Mouse (Mus musculus): ENCODE measurements around the gene Rcbtb1. TPM values are rescaled to one million over a fixed set of nuclear protein-coding genes. Genes with fewer than 3 reads are reported as not detected.
"Not testable (repeated sequence)": the region's sequence is repeated elsewhere in the genome, so short reads cannot be mapped to it uniquely, and the experiment has no call there.

The Rcbtb1 gene
- total and polyA plus RNA-seq, 3 experiments = 5.5 to 10.9 (median 10.2) TPM

DNA sequence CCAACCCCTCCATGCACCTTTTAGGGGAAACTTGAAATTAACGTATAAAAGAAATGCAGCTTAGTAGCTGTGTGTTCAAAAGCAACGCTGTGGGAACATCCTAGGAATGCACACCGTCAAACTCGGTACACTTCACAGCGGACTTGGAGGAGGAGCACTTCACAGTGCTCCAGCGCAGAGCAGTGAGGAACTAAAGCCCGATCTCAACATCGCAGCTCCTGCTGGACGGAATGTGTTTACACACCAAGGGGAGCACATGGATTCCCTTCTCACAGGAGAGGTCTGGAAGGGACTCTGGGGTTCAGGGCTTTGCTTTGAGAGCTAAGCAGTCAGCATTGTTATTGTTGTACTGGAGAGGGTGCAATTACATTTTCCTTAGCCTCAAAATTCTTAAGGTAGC, 32.6 kb downstream of the Rcbtb1 start:
- Histone ChIP-seq H3K36me3 (ENCODE audit: control insufficient read depth, insufficient read depth, low read length) (no peaks in the 10 kb centered on the region), H3K4me1 (ENCODE audit: control insufficient read depth, insufficient read depth, low read length) (no peaks in the 10 kb centered on the region), H3K79me2 (replicated peaks; ENCODE audit: control insufficient read depth, insufficient read depth, low read length) (no peaks in the 10 kb centered on the region), H3K27ac (no peak overlapping the region), H3K27me3 (ENCODE audit: control insufficient read depth, insufficient read depth, low read length) (no peaks in the 10 kb centered on the region), H3K4me3 (no peak overlapping the region), H3K9ac (ENCODE audit: low read depth, low read length) (no peak overlapping the region)
- WGBS = 96% methylated on average over 9 of the region's 9 CpGs
- no peak for DNase-seq
- TF ChIP-seq EP300 (IDR thresholded peaks at IDR 0.05; ENCODE audit: insufficient read depth, low read depth, low read length) (no peak), CTCF (IDR thresholded peaks at IDR 0.05) (no peak), POLR2A (IDR thresholded peaks at IDR 0.05; ENCODE audit: insufficient read depth, low read depth, low read length) (no peak)
- intact Hi-C loops (cut with DNase I) = loop anchor here (10.0 kb wide), 1 partner anchor 91 kb away; no protein-coding TSS in a partner anchor

DNA sequence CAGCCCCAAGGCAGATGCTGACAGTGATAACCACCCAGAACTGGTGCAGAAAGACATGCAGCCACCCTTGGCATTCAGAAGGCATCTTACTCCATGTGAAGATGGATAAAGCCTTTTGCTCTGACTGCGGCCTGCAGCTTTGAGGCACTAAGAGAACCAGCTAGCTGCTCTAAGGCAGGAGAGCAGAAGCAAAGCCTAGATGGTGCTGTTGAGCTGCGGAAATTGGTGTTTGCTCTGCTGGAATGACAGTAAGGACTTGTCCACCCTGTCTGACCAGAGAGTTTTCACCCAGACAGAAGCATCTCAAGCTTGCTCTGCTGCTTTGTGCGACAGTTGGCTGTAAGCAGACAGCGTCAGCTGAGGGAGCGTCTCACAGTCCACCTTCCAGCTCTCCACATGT, 49.3 kb downstream of the Rcbtb1 start:
- H3K36me3 ChIP-seq (ENCODE audit: control insufficient read depth, insufficient read depth, low read length); H3K4me1 ChIP-seq (ENCODE audit: control insufficient read depth, insufficient read depth, low read length); DNase-seq; H3K4me3 ChIP-seq; H3K9ac ChIP-seq (ENCODE audit: low read depth, low read length); H3K27ac ChIP-seq; H3K79me2 ChIP-seq (replicated peaks; ENCODE audit: control insufficient read depth, insufficient read depth, low read length); H3K27me3 ChIP-seq (ENCODE audit: control insufficient read depth, insufficient read depth, low read length): not testable (repeated sequence)
- TF ChIP-seq CTCF (IDR thresholded peaks at IDR 0.05) = peak; percentile 44
- intact Hi-C loops (cut with DNase I) = loop anchor here (5.0 kb wide), 1 partner anchor 302 kb away; no protein-coding TSS in a partner anchor
- WGBS = 51% methylated on average over 5 of the region's 5 CpGs

DNA sequence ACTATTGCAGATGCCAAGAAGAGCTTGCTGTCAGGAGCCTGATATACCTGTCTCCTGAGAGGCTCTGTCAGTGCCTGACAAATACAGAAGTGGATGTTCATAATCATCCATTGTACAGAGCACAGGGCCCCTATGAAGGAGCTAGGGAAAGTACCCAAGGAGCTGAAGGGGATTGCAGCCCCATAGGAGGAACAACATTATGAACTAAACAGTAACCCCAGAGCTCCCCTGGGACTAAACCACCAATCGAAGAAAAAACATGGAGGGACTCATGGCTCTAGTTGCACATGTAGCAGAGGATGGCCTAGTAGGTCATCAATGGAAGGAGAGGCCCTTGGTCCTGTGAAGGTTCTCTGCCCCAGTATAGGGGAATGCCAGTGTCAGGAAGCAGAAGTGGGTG, 54.9 kb downstream of the Rcbtb1 start:
- DNase-seq = not testable (repeated sequence)

GRCm38 (mm10) chr14:59260056-59260455, 59.0 kb downstream of the Rcbtb1 start, which contains the start of gene Gm6904:
Gene Gm6904, minus strand, starts transcription at chr14:59260216.
- Histone ChIP-seq H3K4me3 (no peak within 1 kb of the TSS), H3K27me3 (ENCODE audit: control insufficient read depth, insufficient read depth, low read length) (no peaks in the 10 kb centered on the region), H3K79me2 (replicated peaks; ENCODE audit: control insufficient read depth, insufficient read depth, low read length) (no peaks in the 10 kb centered on the region), H3K36me3 (ENCODE audit: control insufficient read depth, insufficient read depth, low read length) (no peaks in the 10 kb centered on the region), H3K9ac (ENCODE audit: low read depth, low read length) (no peak within 1 kb of the TSS; the same call in 1 of the 2 replicates), H3K4me1 (ENCODE audit: control insufficient read depth, insufficient read depth, low read length) (no peaks in the 10 kb centered on the region), H3K27ac (no peak within 1 kb of the TSS)
- DNase-seq = peak; percentile 27 to 34
- TF ChIP-seq POLR2A (IDR thresholded peaks at IDR 0.05; ENCODE audit: insufficient read depth, low read depth, low read length) (no peak), CTCF (IDR thresholded peaks at IDR 0.05) (no peak), EP300 (IDR thresholded peaks at IDR 0.05; ENCODE audit: insufficient read depth, low read depth, low read length) (no peak)
- WGBS = 32% methylated on average over 3 of the region's 3 CpGs
- intact Hi-C loops (cut with DNase I) = no loop called here

More for the DNA sequence above, 54.9 kb downstream of the Rcbtb1 start:
- H3K79me2 ChIP-seq (replicated peaks; ENCODE audit: control insufficient read depth, insufficient read depth, low read length); H3K4me3 ChIP-seq; H3K9ac ChIP-seq (ENCODE audit: low read depth, low read length); H3K36me3 ChIP-seq (ENCODE audit: control insufficient read depth, insufficient read depth, low read length); intact Hi-C loops (cut with DNase I); H3K27me3 ChIP-seq (ENCODE audit: control insufficient read depth, insufficient read depth, low read length); H3K4me1 ChIP-seq (ENCODE audit: control insufficient read depth, insufficient read depth, low read length); H3K27ac ChIP-seq: not testable (repeated sequence)
- 73% methylated on average over 1 of the region's 1 CpGs for WGBS

GRCm38 (mm10) chr14:59274961-59275360, 74.0 kb downstream of the Rcbtb1 start:
- H3K79me2 ChIP-seq (replicated peaks; ENCODE audit: control insufficient read depth, insufficient read depth, low read length); H3K4me1 ChIP-seq (ENCODE audit: control insufficient read depth, insufficient read depth, low read length); H3K9ac ChIP-seq (ENCODE audit: low read depth, low read length); intact Hi-C loops (cut with DNase I); H3K36me3 ChIP-seq (ENCODE audit: control insufficient read depth, insufficient read depth, low read length); H3K4me3 ChIP-seq; H3K27ac ChIP-seq; H3K27me3 ChIP-seq (ENCODE audit: control insufficient read depth, insufficient read depth, low read length); DNase-seq: not testable (repeated sequence)
- 79% methylated on average over 4 of the region's 4 CpGs for WGBS

Other genes with a start within 250 kb of the Rcbtb1 start
- gene 1700129C05Rik, start 58.3 kb upstream of the Rcbtb1 start, total RNA-seq (2021) = not detected
- 0.10 and 0.56 TPM in 2 replicates for gene 1700129C05Rik, start 58.3 kb upstream of the Rcbtb1 start, polyA plus RNA-seq (2012; rRNA removed)
- not detected for gene Gm5142, start 22.5 kb upstream of the Rcbtb1 start, total RNA-seq (2021)
- 0.76 TPM in 1 of 2 replicates, not detected in the other for gene Gm5142, start 22.5 kb upstream of the Rcbtb1 start, polyA plus RNA-seq (2012; rRNA removed)
- not detected for gene Gm6904, start 59.0 kb downstream of the Rcbtb1 start, total RNA-seq (2021)
- 0.47 TPM in 1 of 2 replicates, not detected in the other for gene Gm6904, start 59.0 kb downstream of the Rcbtb1 start, polyA plus RNA-seq (2012; rRNA removed)
- under 1 TPM in 1 of 2 experiments, not detected in 1; 0.47 TPM for gene Phf11a, start 96.3 kb downstream of the Rcbtb1 start, total RNA-seq (2021)
- 0.27 and 0.94 TPM in 2 replicates for gene Phf11a, start 96.3 kb downstream of the Rcbtb1 start, polyA plus RNA-seq (2012; rRNA removed)
- gene Phf11b, start 140.1 kb downstream of the Rcbtb1 start, total RNA-seq (2021) = 1 to 10 TPM in 1 of 2 experiments, under 1 TPM in 1; 0.73 to 1.0 TPM
- 0.53 TPM in 2 replicates for gene Phf11b, start 140.1 kb downstream of the Rcbtb1 start, polyA plus RNA-seq (2012; rRNA removed)
- gene Phf11d, start 164.3 kb downstream of the Rcbtb1 start, total RNA-seq (2021) = 1 to 10 TPM; 4.6 to 5.6 TPM
- 7.2 and 13.2 TPM in 2 replicates for gene Phf11d, start 164.3 kb downstream of the Rcbtb1 start, polyA plus RNA-seq (2012; rRNA removed)
- gene Phf11c, start 194.2 kb downstream of the Rcbtb1 start, total RNA-seq (2021) = under 1 TPM; 0.59 to 0.89 TPM
- 0.27 and 0.41 TPM in 2 replicates for gene Phf11c, start 194.2 kb downstream of the Rcbtb1 start, polyA plus RNA-seq (2012; rRNA removed)
- gene Setdb2, start 239.7 kb downstream of the Rcbtb1 start, total RNA-seq (2021) = 10 to 100 TPM in 1 of 2 experiments, 1 to 10 TPM in 1; 7.8 to 10.5 TPM
- gene Setdb2, start 239.7 kb downstream of the Rcbtb1 start, polyA plus RNA-seq (2012; rRNA removed) = 1.2 and 4.2 TPM in 2 replicates
- gene Cab39l, start 239.8 kb downstream of the Rcbtb1 start, total RNA-seq (2021) = 10 to 100 TPM; 23.8 to 26.0 TPM
- gene Cab39l, start 239.8 kb downstream of the Rcbtb1 start, polyA plus RNA-seq (2012; rRNA removed) = 7.9 and 15.3 TPM in 2 replicates

All from heart, adult 2 months (tissue).